Mouse (Mus musculus): Measurements from ENCODE around the gene Ilf2.
A peak's percentile ranks its signal among the peaks of the same experiment; 100 is the strongest.

Ilf2 gene

DNA sequence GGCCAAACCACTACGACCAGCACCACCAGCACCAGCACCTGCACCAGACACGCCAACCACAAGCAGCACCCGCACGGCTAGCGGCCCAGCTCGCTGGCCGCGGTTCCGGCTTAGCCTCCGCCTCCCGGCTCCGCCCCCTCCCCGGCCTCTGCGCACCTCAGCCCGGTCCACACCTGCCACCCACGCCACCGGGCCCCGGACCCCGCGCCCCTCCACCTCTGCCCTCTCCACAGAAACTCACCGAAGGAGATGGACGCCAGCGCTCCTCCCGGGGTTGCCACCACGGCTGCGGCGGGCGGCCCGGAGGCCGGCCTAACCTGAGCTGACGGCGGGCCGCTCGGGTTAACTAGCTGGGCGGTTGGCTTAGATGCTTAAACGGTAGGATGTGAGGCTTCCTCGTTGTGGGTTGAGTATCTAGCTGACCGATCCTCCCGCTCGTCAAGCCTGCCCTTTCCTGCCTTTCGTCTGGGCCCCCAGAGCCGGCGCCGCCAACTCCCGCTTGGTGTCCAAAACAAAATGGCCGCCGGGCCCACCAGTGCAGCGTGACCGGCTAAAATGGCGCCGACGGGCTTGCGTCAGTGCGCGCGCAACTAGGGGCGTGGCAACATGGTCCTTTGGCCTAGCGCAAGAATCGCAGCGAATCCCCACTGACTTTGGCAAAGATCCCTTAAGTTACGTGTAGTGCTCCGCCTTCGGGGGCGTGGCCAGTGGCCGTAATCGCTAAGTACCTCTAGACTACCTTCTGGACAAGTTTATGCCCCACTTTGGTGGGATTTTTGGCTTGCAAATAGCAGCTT lies 33.2 kb downstream of the Ilf2 start, which contains the start of gene Chtop:
TSS of gene Chtop (minus strand) at position 549 of the 797 bp plus-strand sequence.
- DNase-seq (ENCODE audit: low read depth) = peak; percentile 99

DNA sequence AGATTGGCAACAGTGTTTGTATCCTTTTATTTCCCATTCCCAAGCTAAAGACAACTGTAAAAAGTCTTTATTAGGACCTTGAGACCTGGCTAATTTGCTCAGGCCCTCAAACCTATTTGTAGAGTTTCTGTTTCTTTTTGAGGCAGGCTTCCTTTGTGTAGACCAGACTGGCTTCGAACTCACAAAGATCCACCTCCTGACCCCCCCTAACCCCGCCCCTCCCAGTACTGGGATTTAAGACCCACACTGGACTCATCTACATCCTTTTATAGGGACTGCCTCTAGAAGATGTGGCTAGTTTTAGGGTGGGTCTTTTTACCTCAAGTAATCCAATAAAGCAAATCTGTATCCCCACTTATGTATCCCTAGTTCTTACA lies 33.8 kb downstream of the Ilf2 start:
- no peak for DNase-seq (ENCODE audit: low read depth)

DNA sequence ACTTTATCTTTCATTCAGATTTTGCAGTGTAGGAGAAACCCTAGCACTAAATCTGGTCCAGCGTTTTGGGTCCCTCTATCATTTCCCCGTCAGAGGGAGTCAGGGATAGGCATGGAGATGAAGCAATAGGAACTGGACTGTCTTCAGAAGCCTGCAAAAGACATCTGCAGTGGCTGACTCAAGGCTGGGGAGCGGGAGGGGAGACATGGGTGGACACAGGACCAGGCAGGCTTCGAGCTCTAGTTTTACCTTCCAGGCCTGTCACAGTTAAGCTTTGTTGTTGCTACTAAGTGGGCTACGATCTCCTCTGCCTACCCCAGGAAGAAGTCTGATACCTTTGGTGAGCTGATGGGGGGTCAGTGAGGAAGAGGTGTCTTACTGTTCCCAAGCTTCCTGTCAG lies 36.4 kb downstream of the Ilf2 start:
- no peak for DNase-seq (ENCODE audit: low read depth)

DNA sequence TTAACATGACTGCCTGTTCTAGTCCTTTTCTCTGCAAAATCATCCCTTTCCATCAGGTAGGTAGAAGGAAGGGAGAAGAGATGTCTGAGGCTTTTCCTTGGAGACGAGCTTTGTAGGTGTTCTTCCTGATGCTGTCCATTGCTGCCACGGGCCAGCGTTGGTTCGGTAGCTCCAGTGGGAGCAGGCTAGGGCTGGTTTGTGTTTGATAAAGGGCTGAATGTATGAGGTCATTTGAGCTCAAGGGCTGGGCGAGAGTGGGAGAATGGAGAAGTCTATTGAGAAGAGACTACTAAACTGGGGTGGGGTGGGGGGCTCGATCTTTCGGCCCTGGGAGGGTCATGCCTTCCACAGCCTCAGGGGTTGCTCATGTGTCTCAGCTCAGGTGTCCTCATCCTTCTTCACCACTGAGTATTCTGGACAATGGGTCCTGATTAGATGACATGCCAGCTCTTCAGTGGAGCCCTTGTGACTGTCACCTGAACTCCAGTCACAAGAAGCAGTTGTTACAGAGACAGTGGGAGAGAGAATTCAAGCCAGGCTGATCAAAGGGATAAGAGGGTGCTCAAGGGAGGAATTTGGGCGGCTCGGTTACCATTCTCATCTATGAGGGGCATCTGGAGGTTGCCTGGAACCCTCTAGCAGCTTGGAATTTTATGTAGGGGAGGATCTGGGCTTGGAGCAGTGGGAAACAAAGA lies 37.2 kb downstream of the Ilf2 start:
- DNase-seq (ENCODE audit: low read depth) = no peak

- DNase-seq (ENCODE audit: low read depth) = no peak
Measured at GRCm38 (mm10) chr3:90513796-90514590, 38.1 kb downstream of the Ilf2 start, which contains the start of the genes S100a1 and S100a13. Gene S100a1, minus strand, starts transcription at chr3:90514392. Gene S100a13, plus strand, starts transcription at chr3:90514435.

GRCm38 (mm10) chr3:90514691-90515090 lies 38.8 kb downstream of the Ilf2 start:
- peak; percentile 54 for DNase-seq (ENCODE audit: low read depth)

DNA sequence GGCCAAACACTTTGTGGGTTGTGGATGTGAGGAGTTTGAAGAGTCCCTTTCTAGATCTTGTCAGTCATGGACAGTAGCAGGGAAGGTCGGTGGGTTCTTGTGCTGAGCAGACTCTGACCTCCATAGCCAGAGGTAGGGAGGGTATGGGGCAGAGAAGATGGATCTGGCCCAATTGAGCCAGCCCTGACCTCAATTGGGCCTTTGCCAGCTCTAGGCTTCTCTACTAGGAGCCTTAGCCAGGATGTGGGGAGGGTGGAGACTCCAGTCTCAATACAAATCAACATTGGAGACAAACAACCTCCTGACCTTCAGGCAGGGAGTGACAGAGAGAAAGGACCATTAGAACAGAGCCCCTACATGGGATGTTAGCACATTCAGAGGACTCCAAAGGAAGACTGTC lies 39.3 kb downstream of the Ilf2 start:
- no peak for DNase-seq (ENCODE audit: low read depth)

DNA sequence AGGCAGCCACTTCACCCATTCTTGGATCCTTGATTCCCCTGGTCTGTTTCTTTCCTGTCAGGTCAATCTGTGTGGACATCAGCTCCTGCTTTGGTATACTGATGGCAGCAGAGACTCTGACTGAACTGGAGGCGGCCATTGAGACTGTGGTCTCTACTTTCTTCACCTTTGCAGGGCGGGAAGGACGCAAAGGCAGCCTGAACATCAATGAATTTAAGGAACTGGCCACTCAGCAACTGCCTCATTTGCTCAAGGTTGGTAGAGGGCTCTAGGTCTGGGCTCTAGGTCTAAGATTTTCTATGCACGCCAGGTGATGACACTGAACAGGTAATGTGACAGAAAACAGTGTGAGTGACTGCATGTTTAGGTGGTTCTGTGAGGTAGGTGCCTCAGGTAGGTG lies 39.9 kb downstream of the Ilf2 start:
- no peak for DNase-seq (ENCODE audit: low read depth)

DNA sequence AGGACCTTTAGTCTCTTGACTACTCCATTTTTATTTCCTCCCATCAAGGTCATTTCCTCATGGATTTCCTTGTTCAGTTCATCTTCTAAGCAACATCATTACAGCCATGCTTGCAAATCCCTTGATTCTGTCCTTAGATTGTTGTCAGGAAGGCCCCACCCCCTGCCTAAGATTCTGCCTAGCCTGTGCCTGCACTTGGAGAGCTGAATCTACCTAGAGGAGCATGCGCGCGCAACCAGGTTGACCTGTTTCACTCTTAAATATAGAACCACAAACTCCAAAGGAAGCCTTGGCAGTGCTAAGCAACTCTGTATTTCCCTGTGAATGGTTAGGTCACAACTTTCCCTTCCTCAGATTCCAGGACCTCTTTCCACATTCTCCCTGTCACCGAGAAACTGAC lies 41.8 kb downstream of the Ilf2 start:
- no peak for DNase-seq (ENCODE audit: low read depth)

GRCm38 (mm10) chr3:90525421-90525820 lies 49.5 kb downstream of the Ilf2 start:
- no peak for DNase-seq (ENCODE audit: low read depth)

DNA sequence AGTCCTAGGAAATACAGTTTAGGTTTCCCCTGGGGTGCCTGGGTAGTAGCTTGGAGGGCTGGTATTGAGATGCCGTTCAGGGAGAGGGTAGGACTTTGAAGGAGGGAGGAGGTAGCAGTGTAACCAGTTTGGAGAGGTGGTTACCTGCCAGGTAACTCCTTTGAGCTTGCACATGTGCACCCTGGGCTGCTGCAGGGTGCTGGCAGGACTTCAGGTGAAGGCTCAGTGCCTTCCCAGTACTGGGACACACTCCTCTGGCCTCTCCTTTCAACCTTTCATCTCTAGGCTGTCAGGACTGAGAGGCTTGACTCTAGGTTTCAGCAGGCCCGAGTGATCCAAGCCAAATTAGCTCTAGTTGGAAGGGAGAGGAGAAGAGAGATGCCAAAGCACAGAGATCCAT lies 50.1 kb downstream of the Ilf2 start:
- DNase-seq (ENCODE audit: low read depth) = no peak

DNA sequence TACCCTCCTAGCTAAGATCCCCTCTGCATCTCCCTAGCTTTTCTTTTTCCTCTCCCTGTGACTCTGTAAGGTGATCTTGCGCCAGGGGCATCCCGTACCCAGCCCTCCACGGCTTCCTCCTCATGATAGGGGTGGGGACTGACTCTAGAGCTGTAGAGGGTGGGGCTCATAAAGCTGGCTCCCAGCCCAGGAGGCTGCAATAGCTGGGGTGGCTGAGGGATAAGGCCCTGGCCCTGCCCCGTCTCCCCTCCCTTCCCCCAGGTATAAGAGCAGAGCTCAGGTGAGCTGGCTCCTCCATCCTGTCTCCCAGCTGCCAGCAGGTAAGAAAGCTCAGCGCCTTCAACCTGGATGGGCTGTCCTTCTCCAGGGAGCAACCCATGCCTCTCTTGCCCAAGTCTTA lies 50.7 kb downstream of the Ilf2 start, which contains the start of gene S100a14:
TSS of gene S100a14 (plus strand) at position 277 of the 400 bp plus-strand sequence.
- no peak for DNase-seq (ENCODE audit: low read depth)

- DNase-seq (ENCODE audit: low read depth) = no peak
Measured at GRCm38 (mm10) chr3:90527291-90527873, 51.5 kb downstream of the Ilf2 start.

GRCm38 (mm10) chr3:90531713-90532112 lies 55.8 kb downstream of the Ilf2 start:
- no peak for DNase-seq (ENCODE audit: low read depth)

GRCm38 (mm10) chr3:90535446-90535845 lies 59.5 kb downstream of the Ilf2 start:
- no peak for DNase-seq (ENCODE audit: low read depth)

DNA sequence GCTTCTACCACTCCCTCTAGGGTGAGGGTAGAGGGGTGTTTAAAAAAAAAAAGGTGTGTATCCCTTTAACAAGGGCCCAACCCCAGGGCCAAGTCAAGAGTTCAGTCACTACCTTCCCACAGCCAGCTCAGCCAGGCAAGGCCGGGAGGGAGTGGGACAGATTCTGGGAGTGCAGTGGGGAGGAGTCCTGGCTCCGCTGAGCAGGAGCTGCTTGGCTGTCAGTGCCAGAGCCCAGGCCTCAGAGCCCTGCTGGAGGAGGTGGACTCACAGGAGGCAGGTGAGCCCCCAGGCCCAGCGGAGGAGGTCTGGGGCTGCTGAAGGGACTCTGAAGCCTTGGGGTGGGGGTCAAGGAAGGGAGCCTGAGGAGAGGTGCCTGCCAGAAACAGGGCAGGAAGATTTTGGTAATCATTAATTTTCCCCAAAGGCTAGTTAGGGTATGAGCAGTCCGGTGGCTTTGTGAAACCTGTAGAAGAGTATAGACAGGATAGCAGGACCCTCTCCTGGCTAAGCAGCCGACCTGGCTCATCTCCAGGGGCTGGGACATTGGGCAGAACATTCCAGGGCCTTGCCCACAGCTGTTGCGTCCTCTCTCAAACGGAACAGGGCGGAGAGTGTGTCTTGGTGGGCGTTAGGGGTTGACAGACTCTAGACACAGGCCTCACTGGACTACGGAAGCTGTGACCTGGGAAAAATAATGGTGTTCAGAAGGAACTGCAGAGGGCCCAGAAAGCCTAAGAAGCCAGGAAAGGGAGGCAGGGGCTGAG lies 61.4 kb downstream of the Ilf2 start, which contains the start of gene S100a16:
TSS of gene S100a16 (plus strand) at position 114 of the 764 bp plus-strand sequence.
- DNase-seq (ENCODE audit: low read depth) = no peak

DNA sequence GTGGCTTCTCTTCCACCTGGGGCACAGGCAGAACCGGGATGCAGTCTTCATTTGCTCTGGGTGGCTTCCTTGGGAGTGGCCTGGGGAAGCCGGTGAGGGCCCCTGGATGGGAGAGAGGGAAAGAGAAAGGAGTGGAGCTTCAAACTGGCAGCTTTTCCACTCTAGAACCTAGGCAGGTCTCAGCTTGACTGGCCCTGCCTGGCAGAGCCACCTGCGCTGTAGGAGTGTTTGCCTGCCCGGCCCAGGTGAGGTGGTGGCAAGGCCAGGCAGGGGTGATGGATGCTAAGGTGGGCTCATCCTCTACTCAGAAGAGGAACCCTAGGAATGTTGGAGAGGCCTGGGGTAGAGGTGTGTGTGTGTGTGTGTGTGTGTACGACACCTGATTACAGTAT lies 62.0 kb downstream of the Ilf2 start:
- no peak for DNase-seq (ENCODE audit: low read depth)
